Mouse (Mus musculus) forebrain, embryonic 13.5 days (tissue): Measurements from ENCODE around the gene Mcmbp. TPM values are rescaled to one million over a fixed set of nuclear protein-coding genes. Genes with fewer than 3 reads are reported as not detected.
A peak's percentile ranks its signal among the peaks of the same experiment; 100 is the strongest.

Experiments used
- ATAC-seq: fragments of 200-750 bp; cut with Nextera tagmentation; 2 replicates; pipeline ENCODE4 v1.8.0; 2017
- H3K27ac ChIP-seq: fragments of 300-500 bp; sonication (generic); 2 replicates; pipeline ENCODE4 v1.5.1; 2015; ENCODE audit warnings: inconsistent platforms, mild to moderate bottlenecking, moderate library complexity
- H3K27me3 ChIP-seq: fragments of 300-500 bp; sonication (generic); 2 replicates; pipeline ENCODE4 v1.6.1; 2015; ENCODE audit warnings: mild to moderate bottlenecking, inconsistent platforms
- H3K36me3 ChIP-seq: fragments of 300-500 bp; sonication (generic); 2 replicates; pipeline ENCODE4 v1.6.1; 2015; ENCODE audit warnings: mild to moderate bottlenecking, inconsistent platforms; ENCODE audit not compliant: poor library complexity, severe bottlenecking
- H3K4me1 ChIP-seq: fragments of 300-500 bp; sonication (generic); 2 replicates; pipeline ENCODE4 v1.6.1; 2015; ENCODE audit warnings: inconsistent platforms
- H3K4me2 ChIP-seq: fragments of 300-500 bp; sonication (generic); 2 replicates; pipeline ENCODE4 v1.6.1; 2015; ENCODE audit warnings: inconsistent platforms, mild to moderate bottlenecking, moderate library complexity
- H3K4me3 ChIP-seq: fragments of 300-500 bp; sonication (generic); 2 replicates; pipeline ENCODE4 v1.5.1; 2015; ENCODE audit warnings: mild to moderate bottlenecking, inconsistent platforms
- H3K9ac ChIP-seq: fragments of 300-500 bp; sonication (generic); 2 replicates; pipeline ENCODE4 v1.6.1; 2015; ENCODE audit warnings: mild to moderate bottlenecking, inconsistent platforms
- H3K9me3 ChIP-seq: fragments of 300-500 bp; sonication (generic); replicated peaks from 2 replicates; pipeline ENCODE4 v1.6.1; 2016; ENCODE audit warnings: inconsistent platforms
- WGBS: fragments of 180-500 bp; shearing (Covaris S2); methylation state at CpG from one replicate; pipeline ENCODE4 v1.1.7; 2015; 5-methylcytosine and 5-hydroxymethylcytosine counted together
- polyA plus RNA-seq: library from polyadenylated mRNA; unstranded; fragments of >200 nt; fragmentation: Nextera tagmentation; extraction: Ambion mirVana; gene quantifications from 2 replicates; pipeline ENCODE4 v1.2.1, GENCODE M21; 2015

Mcmbp gene
- 66.8 and 69.2 TPM in 2 replicates for polyA plus RNA-seq

- H3K27ac ChIP-seq, result peak within 1 kb of the TSS; percentile 86
- H3K27me3 ChIP-seq, result peaks cover 9% of the 10 kb centered on the region; the same call in 1 of the 2 replicates
- H3K4me2 ChIP-seq, result peak within 1 kb of the TSS; percentile 91
- H3K4me3 ChIP-seq, result peak within 1 kb of the TSS; percentile 99
- 2% methylated on average over 22 of the region's 35 CpGs for WGBS
- H3K9me3 ChIP-seq, result no peaks in the 10 kb centered on the region
- H3K9ac ChIP-seq, result peak within 1 kb of the TSS; percentile 98
- ATAC-seq, result peak; percentile 86
- H3K4me1 ChIP-seq, result peaks cover 30% of the 10 kb centered on the region
- no peaks in the 10 kb centered on the region for H3K36me3 ChIP-seq
These were observed at the start of gene Mcmbp for GRCm38 (mm10) chr7:128740334-128740733. Mcmbp (minus strand) TSS chr7:128740495.

GRCm38 (mm10) chr7:128790045-128790444, 49.8 kb upstream of the Mcmbp start:
- Histone ChIP-seq H3K4me2 (no peak overlapping the region), H3K4me3 (no peak overlapping the region), H3K27me3 (no peaks in the 10 kb centered on the region), H3K36me3 (peaks cover 18% of the 10 kb centered on the region), H3K9me3 (no peaks in the 10 kb centered on the region), H3K27ac (no peak overlapping the region), H3K4me1 (no peaks in the 10 kb centered on the region), H3K9ac (no peak overlapping the region)
- WGBS, result 92% methylated on average over 4 of the region's 4 CpGs
- ATAC-seq, result no peak

- Histone ChIP-seq H3K9ac (no peak overlapping the region), H3K4me1 (no peaks in the 10 kb centered on the region), H3K27me3 (no peaks in the 10 kb centered on the region), H3K27ac (no peak overlapping the region), H3K4me2 (no peak overlapping the region), H3K9me3 (no peaks in the 10 kb centered on the region), H3K4me3 (no peak overlapping the region), H3K36me3 (peaks cover 77% of the 10 kb centered on the region)
- no peak for ATAC-seq
- 96% methylated on average over 3 of the region's 3 CpGs for WGBS
These were observed 41.6 kb upstream of the Mcmbp start for GRCm38 (mm10) chr7:128781846-128782245.

- WGBS, result 33% methylated on average over 6 of the region's 6 CpGs
- H3K4me2 ChIP-seq, result no peak overlapping the region
- H3K9ac ChIP-seq, result no peak overlapping the region
- H3K4me1 ChIP-seq, result no peaks in the 10 kb centered on the region
- H3K36me3 ChIP-seq, result peaks cover 79% of the 10 kb centered on the region
- peak; percentile 83 for ATAC-seq
- H3K9me3 ChIP-seq, result no peaks in the 10 kb centered on the region
- no peak overlapping the region for H3K4me3 ChIP-seq
- no peaks in the 10 kb centered on the region for H3K27me3 ChIP-seq
- H3K27ac ChIP-seq, result no peak overlapping the region
These were observed 39.0 kb upstream of the Mcmbp start for GRCm38 (mm10) chr7:128779305-128779704.

DNA sequence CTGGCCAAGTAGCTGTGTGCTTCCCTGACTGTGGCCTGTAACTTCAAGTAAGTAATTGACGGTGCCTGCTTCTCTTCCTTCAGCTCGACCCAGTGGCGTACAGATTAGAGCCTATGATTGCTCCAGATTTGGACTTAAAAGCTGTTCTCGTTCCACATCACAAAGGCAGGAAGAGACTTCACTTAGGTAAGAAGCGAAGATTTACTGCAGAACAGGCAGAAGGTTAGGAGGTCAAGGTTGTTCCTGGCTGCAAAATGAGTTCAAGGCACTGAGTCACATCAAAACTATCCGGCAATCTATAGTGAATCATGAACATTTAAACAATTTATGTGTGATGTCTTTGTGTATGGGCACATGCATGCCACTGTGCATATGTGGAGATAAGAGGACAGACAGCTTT, 36.9 kb upstream of the Mcmbp start:
- no peak for ATAC-seq
- Histone ChIP-seq H3K4me1 (no peaks in the 10 kb centered on the region), H3K9ac (no peak overlapping the region), H3K9me3 (no peaks in the 10 kb centered on the region), H3K36me3 (peaks cover 90% of the 10 kb centered on the region), H3K27ac (no peak overlapping the region), H3K4me2 (no peak overlapping the region), H3K4me3 (no peak overlapping the region), H3K27me3 (no peaks in the 10 kb centered on the region)
- 94% methylated on average over 6 of the region's 6 CpGs for WGBS

GRCm38 (mm10) chr7:128766696-128767095, 26.4 kb upstream of the Mcmbp start:
- Histone ChIP-seq H3K4me1 (no peaks in the 10 kb centered on the region), H3K27me3 (no peaks in the 10 kb centered on the region), H3K9me3 (no peaks in the 10 kb centered on the region), H3K4me3 (no peak overlapping the region), H3K36me3 (peaks cover 87% of the 10 kb centered on the region), H3K9ac (no peak overlapping the region), H3K4me2 (no peak overlapping the region), H3K27ac (no peak overlapping the region)
- ATAC-seq, result no peak

DNA sequence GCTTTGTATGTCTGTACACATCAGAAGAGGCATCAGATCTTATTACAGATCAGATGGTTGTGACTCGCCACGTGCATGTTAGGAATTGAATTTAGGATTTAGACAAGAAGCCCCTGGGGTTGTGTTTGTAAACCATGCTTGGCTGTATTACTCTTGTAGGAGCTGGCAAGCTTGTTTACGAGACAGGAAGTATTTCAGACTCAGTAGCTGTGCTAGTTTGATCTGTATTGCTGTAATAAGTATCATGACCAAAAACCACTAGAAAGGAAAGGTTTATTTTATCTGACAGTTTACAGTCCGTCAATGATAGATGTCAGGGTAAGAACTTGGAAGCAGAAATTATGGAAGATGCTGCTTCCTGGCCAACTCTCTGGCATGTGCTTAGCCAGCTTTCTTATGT, 18.7 kb upstream of the Mcmbp start:
- WGBS, result 94% methylated on average over 4 of the region's 4 CpGs
- H3K4me2 ChIP-seq, result no peak overlapping the region
- no peaks in the 10 kb centered on the region for H3K4me1 ChIP-seq
- ATAC-seq, result no peak
- no peaks in the 10 kb centered on the region for H3K9me3 ChIP-seq
- H3K9ac ChIP-seq, result no peak overlapping the region
- peaks cover 91% of the 10 kb centered on the region for H3K36me3 ChIP-seq
- H3K27me3 ChIP-seq, result no peaks in the 10 kb centered on the region
- H3K27ac ChIP-seq, result no peak overlapping the region
- no peak overlapping the region for H3K4me3 ChIP-seq

- no peaks in the 10 kb centered on the region for H3K9me3 ChIP-seq
- no peaks in the 10 kb centered on the region for H3K4me1 ChIP-seq
- peaks cover 91% of the 10 kb centered on the region for H3K36me3 ChIP-seq
- 95% methylated on average over 1 of the region's 1 CpGs for WGBS
- H3K4me2 ChIP-seq, result no peak overlapping the region
- H3K9ac ChIP-seq, result no peak overlapping the region
- no peak overlapping the region for H3K4me3 ChIP-seq
- no peak for ATAC-seq
- no peak overlapping the region for H3K27ac ChIP-seq
- no peaks in the 10 kb centered on the region for H3K27me3 ChIP-seq
These were observed 15.1 kb upstream of the Mcmbp start for GRCm38 (mm10) chr7:128755396-128755795.

DNA sequence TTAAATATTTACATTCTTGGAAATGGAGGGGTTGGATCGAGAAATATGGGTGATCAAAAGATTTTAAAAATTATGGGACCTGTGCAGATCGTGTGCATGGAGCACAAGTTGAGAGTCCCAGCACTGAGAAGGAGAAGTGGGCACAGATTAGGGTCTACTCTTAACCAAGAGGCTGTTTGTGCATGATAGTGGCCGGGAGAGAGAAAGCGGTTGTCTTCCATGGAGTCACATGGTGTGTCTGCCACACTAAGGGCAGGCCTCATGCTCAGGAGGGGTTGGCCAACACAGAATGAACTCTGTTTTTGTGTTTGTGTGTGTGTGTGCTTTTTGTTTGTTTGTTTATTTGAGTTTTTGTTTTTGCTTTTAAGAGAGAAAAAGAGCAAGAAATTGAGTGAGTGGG, 11.7 kb upstream of the Mcmbp start:
- no peak overlapping the region for H3K9ac ChIP-seq
- no peak overlapping the region for H3K4me2 ChIP-seq
- H3K27ac ChIP-seq, result no peak overlapping the region
- ATAC-seq, result no peak
- peaks cover 18% of the 10 kb centered on the region for H3K4me1 ChIP-seq
- peaks cover 65% of the 10 kb centered on the region for H3K36me3 ChIP-seq
- WGBS, result 91% methylated on average over 4 of the region's 4 CpGs
- H3K9me3 ChIP-seq, result no peaks in the 10 kb centered on the region
- H3K4me3 ChIP-seq, result no peak overlapping the region
- no peaks in the 10 kb centered on the region for H3K27me3 ChIP-seq

DNA sequence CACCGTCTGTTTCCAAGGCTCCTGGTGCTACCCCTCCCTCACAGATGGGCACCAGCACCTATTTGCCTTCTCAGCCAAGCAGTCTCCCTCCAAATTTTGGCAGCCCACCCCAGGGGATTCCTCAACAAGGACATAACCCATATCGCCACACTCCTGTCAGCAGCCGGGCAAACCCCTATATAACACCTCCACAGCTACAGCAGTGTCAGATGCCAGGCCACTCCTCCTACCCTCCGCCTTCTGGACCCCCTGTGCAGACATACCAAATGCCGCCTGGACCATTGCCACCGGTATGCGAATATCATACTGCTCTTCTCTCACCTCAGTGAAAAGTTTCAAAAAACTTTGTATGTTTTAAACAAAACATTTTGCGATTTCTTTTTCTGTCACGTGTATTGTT, 10.0 kb upstream of the Mcmbp start:
- no peaks in the 10 kb centered on the region for H3K27me3 ChIP-seq
- ATAC-seq, result no peak

GRCm38 (mm10) chr7:128748758-128749157, 8.5 kb upstream of the Mcmbp start:
- 73% methylated on average over 3 of the region's 3 CpGs for WGBS
- Histone ChIP-seq H3K9ac (peak overlapping the region; percentile 23; the same call in 1 of the 2 replicates), H3K4me2 (no peak overlapping the region), H3K27me3 (no peaks in the 10 kb centered on the region; the same call in 1 of the 2 replicates), H3K4me1 (peaks cover 42% of the 10 kb centered on the region), H3K36me3 (peaks cover 33% of the 10 kb centered on the region), H3K27ac (no peak overlapping the region), H3K9me3 (no peaks in the 10 kb centered on the region), H3K4me3 (no peak overlapping the region)
- ATAC-seq, result no peak

More for the DNA sequence above, 10.0 kb upstream of the Mcmbp start:
- Histone ChIP-seq H3K9ac (no peak overlapping the region), H3K27ac (no peak overlapping the region), H3K36me3 (peaks cover 49% of the 10 kb centered on the region), H3K4me2 (no peak overlapping the region), H3K4me3 (no peak overlapping the region), H3K9me3 (no peaks in the 10 kb centered on the region), H3K4me1 (peaks cover 36% of the 10 kb centered on the region)
- 95% methylated on average over 9 of the region's 9 CpGs for WGBS

GRCm38 (mm10) chr7:128746151-128746550, 5.9 kb upstream of the Mcmbp start:
- Histone ChIP-seq H3K36me3 (peaks cover 13% of the 10 kb centered on the region), H3K4me2 (peak overlapping the region; percentile 96), H3K27me3 (peaks cover 9% of the 10 kb centered on the region; the same call in 1 of the 2 replicates), H3K4me3 (peak overlapping the region; percentile 96), H3K9me3 (no peaks in the 10 kb centered on the region), H3K27ac (no peak overlapping the region), H3K9ac (peak overlapping the region; percentile 90; the same call in 1 of the 2 replicates), H3K4me1 (peaks cover 42% of the 10 kb centered on the region)
- ATAC-seq, result no peak
- 93% methylated on average over 10 of the region's 10 CpGs for WGBS
